Mouse (Mus musculus): ENCODE results near the gene Mchr1.
"Not testable (repeated sequence)": the region's sequence is repeated elsewhere in the genome, so short reads cannot be mapped to it uniquely, and the experiment has no call there.

Mchr1 gene

GRCm38 (mm10) chr15:81235086-81235920 is at the start of gene Mchr1:
TSS of gene Mchr1 (plus strand) at chr15:81235499.
- in situ Hi-C loops (cut with MboI, MseI): no loop called here

DNA sequence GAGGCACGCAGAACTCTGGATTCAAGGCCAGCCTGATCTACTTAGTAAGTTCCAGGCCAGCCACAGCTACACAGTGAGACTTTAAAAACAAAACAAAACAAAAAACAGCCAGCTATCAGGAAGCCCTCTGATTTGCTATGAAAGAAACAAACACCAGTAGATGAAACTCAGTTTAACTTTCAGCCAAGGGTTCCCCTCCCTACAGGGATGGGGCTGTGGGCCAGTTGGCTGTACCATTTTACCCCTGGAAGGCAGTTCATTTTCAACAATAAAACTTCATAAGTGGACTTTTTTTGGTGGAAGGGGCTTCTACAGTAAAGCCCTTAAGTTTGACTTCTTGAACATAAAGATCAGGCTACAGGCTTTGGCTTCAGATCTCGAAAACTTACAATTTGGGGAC is 46.2 kb upstream of the Mchr1 start:
- in situ Hi-C loops (cut with MboI, MseI): no loop called here

- in situ Hi-C loops (cut with MboI, MseI): no loop called here
Measured at GRCm38 (mm10) chr15:81190011-81190629, 45.2 kb upstream of the Mchr1 start.

GRCm38 (mm10) chr15:81190630-81191178 is 44.6 kb upstream of the Mchr1 start, which contains the start of gene Mrtfa:
TSS of gene Mrtfa (minus strand) at chr15:81190757.
- in situ Hi-C loops (cut with MboI, MseI): no loop called here

DNA sequence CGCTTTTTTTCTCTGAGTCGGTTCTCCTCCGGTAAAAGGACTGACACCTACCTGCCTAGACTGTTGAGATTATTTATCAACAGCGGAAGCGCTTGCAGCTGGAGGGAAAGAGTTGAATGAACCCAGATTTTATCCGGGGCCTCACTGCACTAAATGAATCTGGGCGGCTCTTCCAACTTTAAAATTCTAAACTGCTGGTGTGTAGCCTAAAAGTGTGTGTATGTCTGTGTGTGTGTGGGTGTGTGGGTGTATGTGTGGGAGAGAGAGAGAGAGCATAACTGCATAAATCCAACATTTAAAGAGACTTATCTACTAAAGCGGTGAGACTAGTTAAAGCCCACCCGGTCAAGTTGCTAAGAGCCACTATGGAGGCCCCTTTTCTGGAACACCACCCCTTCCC is 44.0 kb upstream of the Mchr1 start:
- in situ Hi-C loops (cut with MboI, MseI): no loop called here

GRCm38 (mm10) chr15:81192316-81192715 is 43.0 kb upstream of the Mchr1 start:
- in situ Hi-C loops (cut with MboI, MseI): no loop called here

GRCm38 (mm10) chr15:81192858-81193257 is 42.4 kb upstream of the Mchr1 start:
- in situ Hi-C loops (cut with MboI, MseI): no loop called here

- in situ Hi-C loops (cut with MboI, MseI): loop anchor here (5.0 kb wide), 1 partner anchor 122 kb away; no protein-coding TSS in a partner anchor
Measured at GRCm38 (mm10) chr15:81194791-81195190, 40.5 kb upstream of the Mchr1 start.

DNA sequence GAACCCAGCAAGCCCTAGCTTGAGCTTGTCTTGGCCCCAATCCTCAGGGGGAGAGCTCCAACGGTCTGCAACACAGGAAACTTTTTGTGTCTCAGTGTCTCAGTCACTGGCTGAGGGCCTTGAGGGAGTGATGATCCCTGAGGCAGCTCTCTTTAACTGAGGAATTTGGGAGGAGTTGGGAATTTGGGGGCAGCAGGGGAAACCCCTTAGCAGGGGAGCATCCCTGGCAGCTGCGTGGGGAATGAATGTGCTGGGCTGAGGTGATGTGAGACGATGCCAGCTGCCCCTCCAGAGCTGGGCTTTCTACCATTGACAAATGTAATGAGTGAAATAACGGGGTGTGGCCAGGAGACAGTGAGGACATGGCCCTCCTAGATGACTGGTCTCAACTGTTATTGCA is 39.9 kb upstream of the Mchr1 start:
- in situ Hi-C loops (cut with MboI, MseI): loop anchor here (5.0 kb wide), 1 partner anchor 123 kb away; no protein-coding TSS in a partner anchor

GRCm38 (mm10) chr15:81197197-81197596 is 38.1 kb upstream of the Mchr1 start:
- in situ Hi-C loops (cut with MboI, MseI): loop anchor here (5.0 kb wide), 1 partner anchor 125 kb away; no protein-coding TSS in a partner anchor

DNA sequence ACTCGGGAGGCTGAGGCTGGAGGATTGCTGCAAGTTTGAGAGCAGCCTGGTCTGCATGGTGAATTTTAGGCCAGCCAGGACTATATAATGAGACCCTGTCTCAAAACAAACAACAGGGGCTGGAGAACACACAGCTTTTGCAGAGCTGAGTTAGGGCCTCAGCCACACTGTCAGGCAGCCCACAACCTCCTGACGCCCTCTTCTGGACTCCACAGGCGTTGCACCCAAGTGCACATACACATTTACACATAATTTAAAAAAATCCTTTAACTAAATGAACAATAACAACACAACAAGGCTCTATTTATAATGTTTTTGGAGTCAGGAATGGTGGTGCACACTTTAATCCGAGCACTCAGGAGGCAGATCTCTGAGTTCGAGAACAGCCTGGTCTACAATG is 36.9 kb upstream of the Mchr1 start:
- in situ Hi-C loops (cut with MboI, MseI): loop anchor here (5.0 kb wide), 1 partner anchor 126 kb away; no protein-coding TSS in a partner anchor

DNA sequence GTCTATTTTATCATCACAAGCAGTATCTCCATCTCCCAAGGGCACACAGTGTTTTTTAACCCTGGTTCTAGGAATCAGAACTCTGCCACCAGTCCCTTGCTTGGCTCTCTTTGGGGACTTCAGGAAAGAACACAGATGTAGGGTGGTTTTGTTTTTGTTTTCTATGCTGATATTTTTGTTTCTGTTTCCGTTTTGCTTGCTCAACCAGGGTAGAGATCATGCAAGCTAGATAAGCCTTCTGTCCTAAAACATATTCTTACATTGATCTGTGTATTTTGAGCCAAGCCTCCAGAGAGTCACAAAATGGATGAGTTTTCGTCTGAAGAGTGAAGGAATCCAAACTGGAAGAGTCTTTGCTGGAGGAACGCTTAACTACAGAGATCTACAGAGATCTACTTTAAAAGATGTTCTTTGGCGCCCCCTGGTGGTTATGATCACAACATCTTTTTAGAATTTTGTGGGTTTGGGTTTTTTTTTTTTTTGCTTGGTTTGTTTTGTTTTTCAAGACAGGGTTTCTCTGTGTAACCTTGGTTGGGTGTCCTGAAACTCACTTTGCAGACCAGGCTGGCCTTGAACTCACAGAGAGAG is 35.8 kb upstream of the Mchr1 start:
- in situ Hi-C loops (cut with MboI, MseI): loop anchor here (5.0 kb wide), 1 partner anchor 127 kb away; no protein-coding TSS in a partner anchor

DNA sequence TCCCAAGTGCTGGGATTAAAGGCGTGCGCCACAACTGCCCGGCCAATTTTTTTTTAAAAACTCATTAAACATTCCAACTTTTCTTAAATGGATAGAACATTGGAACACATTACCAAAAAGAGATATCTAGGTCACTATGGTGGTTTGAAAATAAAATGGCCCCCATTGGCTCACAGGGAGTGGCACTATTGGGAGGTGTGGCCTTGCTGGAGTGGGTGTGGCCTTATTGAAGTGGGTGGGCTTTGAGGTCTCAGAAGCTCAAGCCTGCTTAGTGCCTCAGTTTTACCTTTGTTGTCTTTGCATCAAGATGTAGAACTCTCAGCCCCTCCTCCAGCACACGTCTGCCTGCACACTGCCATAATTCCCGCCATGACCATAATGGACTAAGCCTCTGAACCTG is 32.8 kb upstream of the Mchr1 start:
- in situ Hi-C loops (cut with MboI, MseI): loop anchor here (5.0 kb wide), 1 partner anchor 70 kb away; no protein-coding TSS in a partner anchor

GRCm38 (mm10) chr15:81210496-81210895 is 24.8 kb upstream of the Mchr1 start:
- in situ Hi-C loops (cut with MboI, MseI): no loop called here

GRCm38 (mm10) chr15:81212976-81213375 is 22.3 kb upstream of the Mchr1 start:
- in situ Hi-C loops (cut with MboI, MseI): no loop called here

- in situ Hi-C loops (cut with MboI, MseI): no loop called here
Measured at GRCm38 (mm10) chr15:81216906-81217653, 18.2 kb upstream of the Mchr1 start.

DNA sequence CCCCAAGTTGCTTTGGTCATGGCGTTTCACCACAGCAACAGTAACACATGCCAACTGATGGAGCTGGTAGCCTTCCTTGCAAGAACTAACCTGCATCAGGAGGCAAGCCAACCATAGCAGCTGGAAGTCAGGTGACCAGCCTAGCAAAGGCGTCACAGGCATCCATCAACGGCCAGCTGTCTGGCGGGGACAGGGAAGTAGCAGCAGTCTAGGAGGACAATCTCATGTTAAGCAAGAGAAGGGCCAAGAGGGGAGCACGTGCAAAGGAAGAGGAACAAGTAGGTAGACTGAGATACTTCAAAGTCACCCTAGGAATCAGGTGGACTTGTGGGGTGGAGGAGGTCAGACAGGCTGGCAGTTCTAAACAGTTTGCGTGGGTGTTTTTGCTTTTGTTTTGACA is 16.2 kb upstream of the Mchr1 start:
- in situ Hi-C loops (cut with MboI, MseI): no loop called here

GRCm38 (mm10) chr15:81220051-81220450 is 15.2 kb upstream of the Mchr1 start:
- in situ Hi-C loops (cut with MboI, MseI): not testable (repeated sequence)

GRCm38 (mm10) chr15:81221446-81221845 is 13.9 kb upstream of the Mchr1 start:
- in situ Hi-C loops (cut with MboI, MseI): no loop called here

DNA sequence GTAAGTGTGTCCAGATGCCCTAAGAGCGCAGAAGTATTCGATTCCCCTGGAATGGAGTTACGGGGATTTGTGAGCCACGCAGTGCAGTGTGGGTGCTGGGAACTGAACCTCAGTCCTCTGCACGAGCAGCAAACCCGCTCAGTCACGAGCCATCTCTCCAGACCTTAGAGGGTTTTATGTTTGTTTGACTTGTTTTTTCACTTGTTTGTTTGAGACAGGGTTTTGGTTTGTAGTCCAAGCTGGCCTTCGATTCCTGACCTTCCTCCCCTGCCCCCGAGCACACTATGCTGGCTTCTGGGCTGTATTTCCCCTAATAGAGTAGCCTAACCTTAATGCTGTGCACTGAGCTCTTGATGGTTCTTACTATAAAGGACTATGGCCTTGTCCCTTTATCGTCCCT is 10.3 kb upstream of the Mchr1 start:
- in situ Hi-C loops (cut with MboI, MseI): no loop called here

- in situ Hi-C loops (cut with MboI, MseI): no loop called here
Measured at GRCm38 (mm10) chr15:81225732-81226131, 9.6 kb upstream of the Mchr1 start.
